Comparison of ENCODE assay signal across 8 mouse cellular contexts in genomic region chr5:36575227-36575626, GRCm38 (mm10). TPM values are rescaled to one million over a fixed set of nuclear protein-coding genes. Genes with fewer than 3 reads are reported as not detected.
DNase-seq lines count a peak whose midpoint lies in the region; ATAC-seq lines count a peak whose summit lies in the region.

No protein-coding gene starts in this region.

- whole genome bisulfite sequencing in heart, embryonic 16.5 days: 68% methylated on average over 3 of the region's 3 CpGs
- 77% methylated on average over 3 of the region's 3 CpGs for WGBS in liver, embryonic 15.5 days (ENCODE audit: insufficient replicate concordance)
- WGBS in forebrain, embryonic 12.5 days: 85% methylated on average over 3 of the region's 3 CpGs
- 85% methylated on average over 3 of the region's 3 CpGs for WGBS in forebrain, embryonic 11.5 days

- H3K9me3 ChIP-seq in heart, embryonic 16.5 days (replicated peaks; ENCODE audit: control insufficient read depth, low read length): no peaks in the 10 kb centered on the region
- no peaks in the 10 kb centered on the region for H3K9me3 ChIP-seq in liver, embryonic 15.5 days (replicated peaks)
- H3K9me3 ChIP-seq in forebrain, embryonic 12.5 days: no peaks in the 10 kb centered on the region
- no peaks in the 10 kb centered on the region for H3K9me3 ChIP-seq in forebrain, embryonic 11.5 days (ENCODE audit: control insufficient read depth, low read length)

- peak overlapping the region; percentile 33 for H3K27ac ChIP-seq in heart, embryonic 16.5 days (ENCODE audit: low read length)
- H3K27ac ChIP-seq in liver, embryonic 15.5 days (replicated peaks): peak overlapping the region; percentile 43; the same call in 1 of the 2 replicates
- no peak overlapping the region for H3K27ac ChIP-seq in forebrain, embryonic 12.5 days
- no peak overlapping the region for H3K27ac ChIP-seq in forebrain, embryonic 11.5 days (ENCODE audit: low read depth, low read length)

- H3K27me3 ChIP-seq in heart, embryonic 16.5 days (ENCODE audit: control insufficient read depth, insufficient read depth, low read length): no peaks in the 10 kb centered on the region
- no peaks in the 10 kb centered on the region for H3K27me3 ChIP-seq in liver, embryonic 15.5 days
- H3K27me3 ChIP-seq in forebrain, embryonic 12.5 days: 0 out of 2 replicates have a peak, but pooled peaks cover under 1% of the 10 kb centered on the region
- no peaks in the 10 kb centered on the region for H3K27me3 ChIP-seq in forebrain, embryonic 11.5 days (ENCODE audit: control insufficient read depth, insufficient read depth, low read length)

- no peak; the same call in 1 of the 2 replicates for ATAC-seq in heart, embryonic 16.5 days (replicated peaks; ENCODE audit: extremely low read depth, insufficient read depth, low FRiP score)
- ATAC-seq in liver, embryonic 15.5 days (ENCODE audit: insufficient read depth): no peak
- ATAC-seq in forebrain, embryonic 12.5 days (ENCODE audit: low FRiP score): no peak
- no peak for ATAC-seq in forebrain, embryonic 11.5 days (replicated peaks; ENCODE audit: low FRiP score)

- H3K9ac ChIP-seq in heart, embryonic 16.5 days (ENCODE audit: low read length): no peak overlapping the region
- H3K9ac ChIP-seq in liver, embryonic 15.5 days: no peak overlapping the region
- H3K9ac ChIP-seq in forebrain, embryonic 12.5 days: no peak overlapping the region
- H3K9ac ChIP-seq in forebrain, embryonic 11.5 days (ENCODE audit: low read length): no peak overlapping the region

- H3K4me3 ChIP-seq in heart, embryonic 16.5 days (ENCODE audit: low read length): no peak overlapping the region
- H3K4me3 ChIP-seq in liver, embryonic 15.5 days (replicated peaks): no peak overlapping the region
- no peak overlapping the region for H3K4me3 ChIP-seq in forebrain, embryonic 12.5 days (replicated peaks)
- no peak overlapping the region for H3K4me3 ChIP-seq in forebrain, embryonic 11.5 days (ENCODE audit: low read depth, low read length)

- peak; percentile 19 to 23 for DNase-seq in cerebellum, postnatal 36 days
- DNase-seq in cerebellum, postnatal 4 days (ENCODE audit: low spot score in 2 of 2): no peak
- DNase-seq in NIH3T3 (ENCODE audit: low read depth): peak; percentile 53
- no peak for DNase-seq in forebrain, embryonic 11.5 days (ENCODE audit: low spot score)
- DNase-seq in layer of hippocampus, adult 9-10 months (ENCODE audit: low spot score): no peak

- peaks cover 8% of the 10 kb centered on the region for H3K36me3 ChIP-seq in heart, embryonic 16.5 days (ENCODE audit: control insufficient read depth, insufficient read depth)
- H3K36me3 ChIP-seq in liver, embryonic 15.5 days (replicated peaks): peaks cover 20% of the 10 kb centered on the region
- H3K36me3 ChIP-seq in forebrain, embryonic 12.5 days (replicated peaks): peaks cover 13% of the 10 kb centered on the region
- no peaks in the 10 kb centered on the region; the same call in 1 of the 2 replicates for H3K36me3 ChIP-seq in forebrain, embryonic 11.5 days (ENCODE audit: control insufficient read depth, insufficient read depth, low read length)

- H3K4me1 ChIP-seq in heart, embryonic 16.5 days (ENCODE audit: control insufficient read depth, insufficient read depth, low read length): peaks cover 23% of the 10 kb centered on the region
- peaks cover 54% of the 10 kb centered on the region for H3K4me1 ChIP-seq in liver, embryonic 15.5 days (replicated peaks)
- peaks cover 12% of the 10 kb centered on the region; the same call in 1 of the 2 replicates for H3K4me1 ChIP-seq in forebrain, embryonic 12.5 days
- peaks cover 2% of the 10 kb centered on the region; the same call in 1 of the 2 replicates for H3K4me1 ChIP-seq in forebrain, embryonic 11.5 days (replicated peaks; ENCODE audit: control insufficient read depth, insufficient read depth, low read length)

- no peak overlapping the region for H3K4me2 ChIP-seq in heart, embryonic 16.5 days (ENCODE audit: low read depth, low read length)
- no peak overlapping the region for H3K4me2 ChIP-seq in liver, embryonic 15.5 days
- no peak overlapping the region for H3K4me2 ChIP-seq in forebrain, embryonic 12.5 days
- H3K4me2 ChIP-seq in forebrain, embryonic 11.5 days (ENCODE audit: low read depth, low read length, severe bottlenecking): no peak overlapping the region

RNA-seq across cellular contexts. Expression of gene Tbc1d14, which starts 17.8 kb away (rescaled TPM):
- 18.0 and 18.2 TPM in 2 replicates for polyA plus RNA-seq in heart, embryonic 16.5 days (2015; fragmentation: Nextera tagmentation; extraction: Ambion mirVana)
- polyA plus RNA-seq in liver, embryonic 15.5 days (2015; fragmentation: Nextera tagmentation; extraction: Ambion mirVana): 9.0 and 9.5 TPM in 2 replicates
- polyA plus RNA-seq in forebrain, embryonic 12.5 days (2016; fragmentation: Nextera tagmentation; extraction: Ambion mirVana): 59.1 and 61.1 TPM in 2 replicates
- 48.3 and 50.8 TPM in 2 replicates for polyA plus RNA-seq in forebrain, embryonic 11.5 days (2014; fragmentation: Nextera tagmentation; extraction: Ambion mirVana)

Comparison
In these comparisons a context has a peak if more than half of its experiments do, and no peak if none do; other contexts are left out.
1. DNase-seq: peak in cerebellum, postnatal 36 days (2 of 2) and NIH3T3 (single experiment); none in cerebellum, postnatal 4 days (0 of 2), forebrain, embryonic 11.5 days (single experiment) and layer of hippocampus, adult 9-10 months (single experiment).
2. H3K27ac ChIP-seq: peak in heart, embryonic 16.5 days (single experiment) and liver, embryonic 15.5 days (single experiment); none in forebrain, embryonic 12.5 days (single experiment) and forebrain, embryonic 11.5 days (single experiment).